In genomic region chr5:85337643-85338458, GRCm38 (mm10) we compare ENCODE assay signal across 14 mouse cellular contexts.
DNase-seq lines count a peak whose midpoint lies in the region; ATAC-seq and TF ChIP-seq lines count a peak whose summit lies in the region.
"Had no signal": no experiment of that assay in that cellular context is flagged by ENCODE, and none has a peak within 500 bp of the region (broad histone marks: within the 10 kb centered on the region; RNA-seq: fewer than 3 reads in every experiment).

No protein-coding gene starts in this region.

- intact Hi-C loops in left cerebral cortex, adult 2 months (cut with DNase I), result no loop called here

- no peak overlapping the region for H3K9ac ChIP-seq in forebrain, embryonic 16.5 days (replicated peaks; ENCODE audit: low read depth, low read length)
- no peak overlapping the region for H3K9ac ChIP-seq in midbrain, embryonic 16.5 days (ENCODE audit: low read depth, low read length)
- H3K9ac ChIP-seq: liver, embryonic 14.5 days had no signal

- no peak for TF ChIP-seq CTCF in left cerebral cortex, adult 2 months (IDR thresholded peaks at IDR 0.05)

- no peaks in the 10 kb centered on the region for H3K27me3 ChIP-seq in forebrain, embryonic 16.5 days (replicated peaks; ENCODE audit: control insufficient read depth, insufficient read depth, low read length)
- no peaks in the 10 kb centered on the region for H3K27me3 ChIP-seq in midbrain, embryonic 16.5 days (ENCODE audit: control insufficient read depth, insufficient read depth, low read depth, low read length)
- H3K27me3 ChIP-seq: Patski had no signal

- no peak overlapping the region for H3K4me2 ChIP-seq in forebrain, embryonic 16.5 days (ENCODE audit: low read length)
- H3K4me2 ChIP-seq in midbrain, embryonic 16.5 days (ENCODE audit: low read length), result no peak overlapping the region

- peak; percentile 18 for DNase-seq in left cerebral cortex, adult 11 months (ENCODE audit: low spot score)
- DNase-seq in left cerebral cortex, adult 2 months (ENCODE audit: extremely low spot score in 1 of 2, low spot score in 2 of 2), result no peak
- DNase-seq in brain, embryonic 18.5 days (ENCODE audit: low read depth, low spot score), result peak; percentile 60
- no peak for DNase-seq in cerebellum, adult 9-10 months
- no peak for DNase-seq in adrenal gland, adult 2 months
- DNase-seq: adrenal gland, adult 8-10 months; heart, postnatal 10 days; kidney, postnatal 36 days; retina, postnatal 1 day had no signal

- H3K4me1 ChIP-seq in forebrain, embryonic 16.5 days (replicated peaks; ENCODE audit: control insufficient read depth, insufficient read depth, low read length), result peaks cover 7% of the 10 kb centered on the region
- peaks cover 6% of the 10 kb centered on the region; the same call in 1 of the 2 replicates for H3K4me1 ChIP-seq in midbrain, embryonic 16.5 days (ENCODE audit: control insufficient read depth, insufficient read depth, low read length)

- H3K4me3 ChIP-seq in left cerebral cortex, adult 2 months, result no peak overlapping the region
- no peak overlapping the region for H3K4me3 ChIP-seq in forebrain, embryonic 16.5 days (replicated peaks; ENCODE audit: low read length)
- H3K4me3 ChIP-seq in midbrain, embryonic 16.5 days (ENCODE audit: low read depth, low read length), result no peak overlapping the region

- 30% methylated on average over 8 of the region's 8 CpGs for WGBS in forebrain, embryonic 16.5 days
- 27% methylated on average over 8 of the region's 8 CpGs for WGBS in midbrain, embryonic 16.5 days

- ATAC-seq in forebrain, embryonic 16.5 days, result peak; percentile 92
- ATAC-seq in midbrain, embryonic 16.5 days, result peak; percentile 84
- ATAC-seq: intestine, postnatal 0 days; Patski had no signal

- H3K27ac ChIP-seq in left cerebral cortex, adult 2 months, result no peak overlapping the region
- no peak overlapping the region for H3K27ac ChIP-seq in forebrain, embryonic 16.5 days (ENCODE audit: low read length)
- H3K27ac ChIP-seq in midbrain, embryonic 16.5 days (ENCODE audit: low read length), result 0 out of 2 replicates have a peak overlapping the region, but pooled peaks have one; percentile 26
- H3K27ac ChIP-seq: liver, embryonic 14.5 days had no signal

- H3K36me3 ChIP-seq in forebrain, embryonic 16.5 days (ENCODE audit: control insufficient read depth, insufficient read depth), result no peaks in the 10 kb centered on the region
- no peaks in the 10 kb centered on the region for H3K36me3 ChIP-seq in midbrain, embryonic 16.5 days (ENCODE audit: control insufficient read depth, insufficient read depth, low read length)

- H3K9me3 ChIP-seq in forebrain, embryonic 16.5 days (ENCODE audit: control insufficient read depth, low read length), result no peaks in the 10 kb centered on the region
- no peaks in the 10 kb centered on the region for H3K9me3 ChIP-seq in midbrain, embryonic 16.5 days (replicated peaks; ENCODE audit: control insufficient read depth, low read length, poor library complexity, severe bottlenecking)

Comparison
In these comparisons a context has a peak if more than half of its experiments do, and no peak if none do; other contexts are left out.
1. DNase-seq: peak in left cerebral cortex, adult 11 months (single experiment) and brain, embryonic 18.5 days (single experiment); none in left cerebral cortex, adult 2 months (0 of 2), cerebellum, adult 9-10 months (single experiment) and adrenal gland, adult 2 months (single experiment).